Mouse (Mus musculus) midbrain, postnatal 0 days (tissue): Measurements from ENCODE around the gene Lypd6. TPM values are rescaled to one million over a fixed set of nuclear protein-coding genes. Genes with fewer than 3 reads are reported as not detected.

Experiments used
- ATAC-seq: fragments of 200-750 bp; cut with Nextera tagmentation; 2 replicates; pipeline ENCODE4 v1.8.0; 2017; ENCODE audit warnings: moderate number of reproducible peaks, mild to moderate bottlenecking, moderate TSS enrichment, moderate library complexity; ENCODE audit not compliant: low FRiP score
- DNase-seq: peaks from one replicate; pipeline ENCODE4 v3.0.0-alpha.2; 2015; ENCODE audit warnings: low spot score
- H3K27ac ChIP-seq: fragments of 300-500 bp; sonication (generic); 2 replicates; pipeline ENCODE4 v1.5.1; 2014; ENCODE audit warnings: low read depth, mild to moderate bottlenecking, low read length, mixed read lengths
- H3K27me3 ChIP-seq: fragments of 300-500 bp; sonication (generic); 2 replicates; pipeline ENCODE4 v1.6.1; 2014; ENCODE audit warnings: low read length, control low read depth, mixed read lengths; ENCODE audit not compliant: insufficient read depth
- H3K36me3 ChIP-seq: fragments of 300-500 bp; sonication (generic); 2 replicates; pipeline ENCODE4 v1.6.1; 2014; ENCODE audit warnings: low read length, control low read depth, mixed read lengths; ENCODE audit not compliant: insufficient read depth
- H3K4me1 ChIP-seq: fragments of 300-500 bp; sonication (generic); 2 replicates; pipeline ENCODE4 v1.6.1; 2014; ENCODE audit warnings: mild to moderate bottlenecking, control low read depth, antibody characterized with exemption, low read length, mixed read lengths; ENCODE audit not compliant: insufficient read depth
- H3K4me2 ChIP-seq: fragments of 300-500 bp; sonication (generic); 2 replicates; pipeline ENCODE4 v1.6.1; 2014; ENCODE audit warnings: low read depth, mild to moderate bottlenecking, low read length, mixed read lengths; ENCODE audit not compliant: poor library complexity, severe bottlenecking
- H3K4me3 ChIP-seq: fragments of 300-500 bp; sonication (generic); 2 replicates; pipeline ENCODE4 v1.5.1; 2014; ENCODE audit warnings: low read depth, mild to moderate bottlenecking, low read length, moderate library complexity
- H3K9ac ChIP-seq: fragments of 300-500 bp; sonication (generic); replicated peaks from 2 replicates; pipeline ENCODE4 v1.6.1; 2014; ENCODE audit warnings: mild to moderate bottlenecking, low read length, moderate library complexity, mixed read lengths; ENCODE audit not compliant: poor library complexity, severe bottlenecking
- H3K9me3 ChIP-seq: fragments of 300-500 bp; sonication (generic); 2 replicates; pipeline ENCODE4 v1.6.1; 2016; ENCODE audit warnings: low read length, control low read depth
- CTCF ChIP-seq: IDR thresholded peaks from 2 replicates; pipeline ENCODE4 v1.5.1; 2016; ENCODE audit warnings: antibody characterized with exemption, mild to moderate bottlenecking
- WGBS: fragments of 180-500 bp; shearing (Covaris S2); extraction: QIAGEN DNeasy Blood & Tissue Kit; methylation state at CpG from one replicate; pipeline ENCODE4 v1.1.7; 2014; 5-methylcytosine and 5-hydroxymethylcytosine counted together
- polyA plus RNA-seq: library from polyadenylated mRNA; unstranded; fragments of >200 nt; fragmentation: Nextera tagmentation; extraction: Ambion mirVana; gene quantifications from 2 replicates; pipeline ENCODE4 v1.2.1, GENCODE M21; 2015
- total RNA-seq: library from RNA; depleted of rRNA; stranded (reverse); fragments of >200 nt; gene quantifications from 2 replicates; pipeline ENCODE4 v1.2.3, GENCODE M21; 2014

The Lypd6 gene
- total and polyA plus RNA-seq, 2 experiments from 2014 or later, result 20.4 to 29.5 TPM

DNA sequence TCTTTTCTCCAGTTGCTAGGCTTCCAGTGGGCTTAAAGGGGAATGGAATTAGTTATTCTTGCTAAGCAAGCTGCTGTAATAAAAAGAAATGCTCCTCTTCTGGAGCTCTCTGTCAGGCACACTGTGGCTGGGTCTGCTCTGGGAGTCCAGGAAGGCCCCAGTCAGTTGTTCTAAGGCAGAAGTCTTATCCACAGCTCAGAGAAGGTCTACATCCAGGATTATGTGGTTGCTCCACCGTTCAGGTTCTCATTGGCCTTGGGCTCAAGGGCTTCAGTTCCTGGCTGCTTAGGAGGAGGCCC lies 34.9 kb downstream of the Lypd6 start:
- TF ChIP-seq CTCF, result no peak
- Histone ChIP-seq H3K4me1 (peaks cover 12% of the 10 kb centered on the region), H3K36me3 (no peaks in the 10 kb centered on the region), H3K27me3 (no peaks in the 10 kb centered on the region), H3K9me3 (no peaks in the 10 kb centered on the region), H3K4me3 (no peak overlapping the region), H3K27ac (no peak overlapping the region), H3K4me2 (no peak overlapping the region), H3K9ac (no peak overlapping the region)
- WGBS, result 22% methylated on average over 1 of the region's 1 CpGs
- ATAC-seq (no peak), DNase-seq (no peak)

DNA sequence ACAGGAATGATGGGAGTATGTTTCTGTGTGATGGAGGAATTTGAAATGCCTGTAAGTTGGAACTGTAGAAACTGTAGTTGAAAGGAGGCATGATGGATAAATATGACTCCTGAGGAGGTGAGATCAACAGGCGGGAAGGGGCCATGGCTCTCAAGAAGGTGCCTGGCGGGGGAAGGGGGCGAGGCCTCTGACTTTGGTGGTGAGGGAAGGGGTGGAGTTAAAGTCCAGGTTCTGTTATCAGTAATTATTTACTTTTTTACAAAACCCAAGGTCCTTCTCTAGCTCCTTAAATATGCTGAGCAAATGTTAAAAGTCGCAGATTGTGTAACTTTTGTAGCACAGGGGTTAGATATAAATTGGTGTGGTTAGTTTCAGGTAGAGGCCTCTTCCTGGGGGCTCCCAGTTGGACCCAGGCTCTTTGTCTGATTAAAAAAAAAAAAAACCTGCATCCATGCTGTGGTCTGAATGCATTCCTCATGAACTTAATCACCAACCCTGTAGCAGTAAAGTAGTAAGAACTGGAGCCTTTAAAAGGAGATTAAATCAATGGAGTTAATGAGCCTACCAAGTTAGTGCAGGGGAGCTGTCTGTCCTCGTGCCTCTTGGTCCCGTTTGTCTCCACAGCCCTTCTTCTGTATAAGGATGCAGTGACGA lies 37.7 kb downstream of the Lypd6 start:
- no peak for ATAC-seq
- H3K4me3 ChIP-seq, result no peak overlapping the region

DNA sequence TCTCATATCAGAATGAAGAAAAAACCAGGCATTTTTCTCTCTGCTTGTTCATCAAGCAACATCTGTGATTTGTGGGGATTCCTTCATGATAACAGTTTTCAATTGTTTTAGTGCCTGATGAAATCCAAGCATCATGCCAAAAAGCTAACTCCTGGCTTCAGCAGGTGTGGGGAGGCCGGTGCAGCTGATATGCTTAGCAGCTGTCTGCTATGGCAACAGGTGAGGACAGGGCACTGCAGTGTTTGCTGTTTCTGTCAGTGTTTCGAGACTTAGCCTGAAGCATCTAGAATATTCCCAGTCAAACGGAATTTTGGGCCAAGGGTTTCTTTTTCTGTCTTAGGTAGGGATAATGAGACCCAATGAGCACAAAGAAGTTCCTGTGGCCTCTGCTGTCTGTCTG lies 39.4 kb downstream of the Lypd6 start:
- no peak for ATAC-seq
- Histone ChIP-seq H3K27me3 (no peaks in the 10 kb centered on the region), H3K9me3 (no peaks in the 10 kb centered on the region), H3K27ac (no peak overlapping the region), H3K36me3 (no peaks in the 10 kb centered on the region), H3K9ac (no peak overlapping the region), H3K4me2 (no peak overlapping the region), H3K4me1 (peaks cover 7% of the 10 kb centered on the region; the same call in 1 of the 2 replicates), H3K4me3 (no peak overlapping the region)
- 84% methylated on average over 3 of the region's 3 CpGs for WGBS
- no peak for DNase-seq
- no peak for TF ChIP-seq CTCF

More for the DNA sequence above, 37.7 kb downstream of the Lypd6 start:
- Histone ChIP-seq H3K4me1 (peaks cover 12% of the 10 kb centered on the region), H3K4me2 (no peak overlapping the region), H3K9ac (no peak overlapping the region), H3K27me3 (no peaks in the 10 kb centered on the region), H3K9me3 (no peaks in the 10 kb centered on the region), H3K36me3 (no peaks in the 10 kb centered on the region), H3K27ac (no peak overlapping the region)
- WGBS, result 72% methylated on average over 7 of the region's 7 CpGs
- no peak for TF ChIP-seq CTCF
- no peak for DNase-seq

DNA sequence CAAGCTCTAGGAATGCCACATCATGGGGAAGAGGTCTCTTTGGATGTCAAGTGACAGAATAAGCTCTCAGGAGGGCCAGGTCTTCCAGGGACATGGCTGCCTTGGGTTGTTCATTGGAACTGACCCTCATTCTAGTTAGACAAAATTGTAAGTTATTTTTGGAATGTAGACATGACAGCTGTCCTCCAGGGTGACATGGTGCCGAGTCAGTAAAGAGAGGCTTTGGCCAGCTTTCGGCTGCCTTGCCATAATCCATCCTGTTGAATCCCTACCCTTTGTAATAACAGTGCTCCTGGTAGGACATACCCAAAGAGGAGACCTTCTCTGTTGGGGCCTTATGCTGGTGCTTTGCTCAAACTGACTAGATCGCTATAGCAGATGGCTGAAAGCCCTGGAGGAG lies 39.8 kb downstream of the Lypd6 start:
- Histone ChIP-seq H3K4me3 (no peak overlapping the region), H3K27ac (no peak overlapping the region), H3K36me3 (no peaks in the 10 kb centered on the region), H3K9me3 (no peaks in the 10 kb centered on the region), H3K4me2 (no peak overlapping the region), H3K27me3 (no peaks in the 10 kb centered on the region), H3K4me1 (peaks cover 7% of the 10 kb centered on the region; the same call in 1 of the 2 replicates), H3K9ac (no peak overlapping the region)
- TF ChIP-seq CTCF, result no peak
- WGBS, result 91% methylated on average over 3 of the region's 3 CpGs
- DNase-seq (no peak), ATAC-seq (no peak)

DNA sequence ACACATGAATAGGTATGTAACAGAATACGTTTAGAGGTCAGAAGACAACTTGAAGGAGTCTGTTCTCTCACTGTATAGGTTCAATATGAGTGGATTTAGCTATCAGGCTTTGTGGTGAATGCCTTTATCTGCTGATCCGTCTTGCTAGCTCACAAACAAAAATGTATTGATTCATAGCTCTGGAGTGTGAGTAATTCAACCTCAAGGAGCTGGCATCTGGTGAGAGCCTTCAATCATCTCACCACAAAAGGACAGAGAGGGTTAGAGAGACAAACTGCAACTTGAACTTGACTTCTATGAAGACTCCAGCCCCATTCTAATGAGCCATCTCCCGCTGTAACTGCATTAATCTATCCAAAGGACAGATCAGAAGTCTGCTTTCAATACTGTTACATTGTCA lies 40.6 kb downstream of the Lypd6 start:
- 79% methylated on average over 3 of the region's 3 CpGs for WGBS

DNA sequence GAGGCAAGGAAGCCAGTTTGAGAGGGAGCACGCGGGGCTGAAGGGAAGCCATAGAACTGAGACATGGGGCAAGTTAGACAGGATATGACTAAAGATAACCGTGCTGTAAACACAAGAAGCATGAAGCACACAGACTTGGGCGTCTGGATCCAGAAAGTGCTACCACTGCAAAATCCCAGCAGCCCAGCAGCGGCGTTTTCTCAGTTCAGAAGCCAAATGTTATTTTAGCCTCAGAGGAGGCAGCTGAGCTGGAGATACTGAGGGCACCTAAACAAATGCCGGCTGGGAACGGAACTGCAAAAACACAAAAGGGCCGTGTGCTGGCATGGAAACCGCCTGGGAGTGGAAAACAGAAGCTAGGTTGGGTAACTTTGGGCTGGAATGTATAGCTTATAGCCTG lies 43.9 kb downstream of the Lypd6 start:
- no peak for TF ChIP-seq CTCF
- H3K9me3 ChIP-seq, result no peaks in the 10 kb centered on the region
- 61% methylated on average over 10 of the region's 10 CpGs for WGBS
- H3K9ac ChIP-seq, result no peak overlapping the region
- H3K4me3 ChIP-seq, result no peak overlapping the region
- H3K4me2 ChIP-seq, result no peak overlapping the region
- H3K4me1 ChIP-seq, result no peaks in the 10 kb centered on the region
- H3K27me3 ChIP-seq, result no peaks in the 10 kb centered on the region
- no peak overlapping the region for H3K27ac ChIP-seq
- H3K36me3 ChIP-seq, result no peaks in the 10 kb centered on the region
- ATAC-seq (no peak), DNase-seq (no peak)

More for the DNA sequence above, 40.6 kb downstream of the Lypd6 start:
- DNase-seq (no peak), ATAC-seq (no peak)
- no peaks in the 10 kb centered on the region for H3K9me3 ChIP-seq
- no peak for TF ChIP-seq CTCF
- H3K4me2 ChIP-seq, result no peak overlapping the region
- no peaks in the 10 kb centered on the region for H3K36me3 ChIP-seq
- H3K4me1 ChIP-seq, result no peaks in the 10 kb centered on the region
- no peak overlapping the region for H3K27ac ChIP-seq
- no peak overlapping the region for H3K4me3 ChIP-seq
- H3K9ac ChIP-seq, result no peak overlapping the region
- no peaks in the 10 kb centered on the region for H3K27me3 ChIP-seq
